Mouse (Mus musculus) midbrain, embryonic 11.5 days (tissue): ENCODE results near the gene Asb4. TPM values are rescaled to one million over a fixed set of nuclear protein-coding genes. Genes with fewer than 3 reads are reported as not detected.
"Not testable (repeated sequence)": the region's sequence is repeated elsewhere in the genome, so short reads cannot be mapped to it uniquely, and the experiment has no call there.

ENCODE experiments used
- ATAC-seq: fragments of 200-750 bp; cut with Nextera tagmentation; 2 replicates; pipeline ENCODE4 v1.8.0; 2017; ENCODE audit warnings: moderate TSS enrichment, moderate library complexity; ENCODE audit not compliant: low FRiP score
- DNase-seq: peaks from one replicate; pipeline ENCODE4 v3.0.0; 2015; ENCODE audit warnings: low spot score; ENCODE audit errors: missing footprints
- H3K27ac ChIP-seq: fragments of 300-500 bp; sonication (generic); 2 replicates; pipeline ENCODE4 v1.5.1; 2014; ENCODE audit warnings: low read depth, low read length
- H3K27me3 ChIP-seq: fragments of 300-500 bp; sonication (generic); 2 replicates; pipeline ENCODE4 v1.6.1; 2014; ENCODE audit warnings: mild to moderate bottlenecking, low read length, moderate library complexity, mixed read lengths; ENCODE audit not compliant: control insufficient read depth, insufficient read depth
- H3K36me3 ChIP-seq: fragments of 300-500 bp; sonication (generic); 2 replicates; pipeline ENCODE4 v1.6.1; 2014; ENCODE audit warnings: mild to moderate bottlenecking, low read length, moderate library complexity, mixed read lengths; ENCODE audit not compliant: control insufficient read depth, insufficient read depth
- H3K4me1 ChIP-seq: fragments of 300-500 bp; sonication (generic); 2 replicates; pipeline ENCODE4 v1.6.1; 2014; ENCODE audit warnings: low read length; ENCODE audit not compliant: control insufficient read depth, insufficient read depth
- H3K4me2 ChIP-seq: fragments of 300-500 bp; sonication (generic); 2 replicates; pipeline ENCODE4 v1.6.1; 2014; ENCODE audit warnings: mild to moderate bottlenecking, moderate library complexity
- H3K4me3 ChIP-seq: fragments of 300-500 bp; sonication (generic); 2 replicates; pipeline ENCODE4 v1.5.1; 2014; ENCODE audit warnings: low read depth, low read length
- H3K9ac ChIP-seq: fragments of 300-500 bp; sonication (generic); 2 replicates; pipeline ENCODE4 v1.6.1; 2014; ENCODE audit warnings: low read length
- H3K9me3 ChIP-seq: fragments of 300-500 bp; sonication (generic); 2 replicates; pipeline ENCODE4 v1.6.1; 2016; ENCODE audit warnings: low read length; ENCODE audit not compliant: control insufficient read depth
- WGBS: fragments of 180-500 bp; shearing (Covaris S2); extraction: QIAGEN DNeasy Blood & Tissue Kit; methylation state at CpG from one replicate; pipeline ENCODE4 v1.1.7; 2014; 5-methylcytosine and 5-hydroxymethylcytosine counted together
- polyA plus RNA-seq: library from polyadenylated mRNA; unstranded; fragments of >200 nt; fragmentation: Nextera tagmentation; extraction: Ambion mirVana; gene quantifications from 2 replicates; pipeline ENCODE4 v1.2.1, GENCODE M21; 2014

Gene Asb4
- polyA plus RNA-seq = 22.8 and 23.6 TPM in 2 replicates

DNA sequence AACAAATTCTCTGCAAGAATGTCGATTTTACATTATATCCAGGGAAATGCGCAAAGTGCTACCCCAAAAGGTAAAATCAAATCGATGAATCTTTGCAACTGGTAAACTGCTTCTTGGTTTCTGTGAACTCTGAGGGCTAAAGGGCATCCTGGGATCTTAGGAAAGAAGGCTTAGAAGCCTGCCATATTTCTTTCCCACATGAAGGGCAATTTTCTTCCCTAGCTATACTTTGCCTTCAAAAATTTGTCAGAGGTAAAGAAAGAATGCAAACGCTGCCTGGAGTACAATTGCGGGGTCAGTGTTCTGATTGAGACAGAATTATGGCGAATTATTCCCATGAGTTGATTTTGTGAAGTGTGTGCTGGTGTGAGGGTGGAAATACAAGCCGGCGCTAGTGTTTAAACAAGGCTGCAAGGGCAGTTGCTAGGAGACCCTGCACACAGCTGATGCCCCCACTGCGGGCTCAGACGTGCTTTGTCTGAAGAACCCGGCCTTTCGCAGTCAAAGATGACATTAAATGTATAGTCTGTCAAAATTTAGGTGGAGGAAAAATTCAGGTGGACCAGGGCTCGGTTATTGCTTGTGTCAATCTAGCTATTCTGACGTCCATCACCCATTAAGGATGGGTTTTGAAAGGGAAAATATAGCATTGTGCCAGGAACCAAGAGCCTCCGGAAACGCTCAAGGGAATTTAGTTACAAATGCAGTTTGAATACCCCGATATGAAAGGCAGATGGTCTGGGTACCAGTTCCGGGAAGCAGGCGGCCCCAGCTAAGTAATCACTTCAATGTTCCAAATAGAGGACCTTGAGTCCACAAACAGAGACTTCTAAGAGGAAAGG lies at the start of gene Asb4:
Gene Asb4 (plus strand): TSS at position 51 of the 842 bp plus-strand sequence.
- Histone ChIP-seq H3K9ac (peak within 1 kb of the TSS; percentile 25), H3K9me3 (no peaks in the 10 kb centered on the region), H3K4me1 (peaks cover 42% of the 10 kb centered on the region), H3K4me2 (peak within 1 kb of the TSS; percentile 44), H3K27me3 (no peaks in the 10 kb centered on the region), H3K27ac (peak within 1 kb of the TSS; percentile 82), H3K4me3 (peak within 1 kb of the TSS; percentile 18), H3K36me3 (no peaks in the 10 kb centered on the region)
- 4% methylated on average over 19 of the region's 19 CpGs for WGBS
- peak; percentile 72 for ATAC-seq
- peak; percentile 96 for DNase-seq

DNA sequence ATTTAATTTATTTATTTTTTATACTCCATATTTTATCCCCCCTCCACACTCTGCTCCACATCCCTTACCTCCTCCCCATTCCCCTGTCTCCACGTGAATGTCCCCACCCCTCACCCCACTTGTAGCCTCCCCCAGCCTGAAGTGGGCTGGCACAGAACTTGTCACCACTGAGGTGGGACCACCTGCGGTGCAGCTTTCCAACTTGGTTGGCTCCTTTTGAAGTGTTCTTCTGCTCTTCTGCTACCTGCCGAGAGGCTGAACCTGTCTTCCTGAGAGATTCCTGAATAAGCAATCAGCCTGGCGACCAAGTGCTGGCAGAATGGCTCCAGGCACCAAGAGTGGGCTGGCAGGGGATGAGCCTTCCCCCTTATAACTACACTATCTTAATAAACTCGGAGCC lies 49.2 kb upstream of the Asb4 start:
- H3K27ac ChIP-seq = no peak overlapping the region
- 58% methylated on average over 5 of the region's 5 CpGs for WGBS
- no peaks in the 10 kb centered on the region for H3K27me3 ChIP-seq
- no peak for DNase-seq
- no peaks in the 10 kb centered on the region for H3K4me1 ChIP-seq
- no peaks in the 10 kb centered on the region for H3K36me3 ChIP-seq
- no peaks in the 10 kb centered on the region for H3K9me3 ChIP-seq
- H3K4me3 ChIP-seq = no peak overlapping the region
- no peak for ATAC-seq
- no peak overlapping the region for H3K4me2 ChIP-seq
- H3K9ac ChIP-seq = no peak overlapping the region

DNA sequence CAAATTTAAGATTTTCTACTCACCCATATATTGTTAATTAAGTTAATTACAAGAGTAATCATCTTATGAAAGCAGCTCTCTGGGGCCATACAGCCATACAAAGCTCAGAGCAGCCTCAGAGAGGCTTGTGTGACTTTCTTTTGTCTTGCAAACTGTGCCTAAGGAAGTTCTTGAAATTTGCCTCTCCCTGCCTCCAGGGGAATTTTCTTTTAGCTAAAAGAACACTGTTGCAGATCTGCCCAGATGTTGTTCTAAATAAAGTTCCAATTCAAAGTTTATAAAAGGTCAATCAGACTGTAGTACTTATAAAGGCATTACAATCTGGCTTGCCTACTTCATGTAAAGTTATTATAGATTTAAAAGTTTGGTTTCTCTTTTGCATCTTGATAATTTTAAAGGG lies 47.2 kb upstream of the Asb4 start:
- not testable (repeated sequence) for ATAC-seq, H3K9ac ChIP-seq, H3K4me3 ChIP-seq, H3K27ac ChIP-seq, H3K4me1 ChIP-seq, H3K9me3 ChIP-seq, H3K36me3 ChIP-seq, H3K4me2 ChIP-seq, H3K27me3 ChIP-seq, DNase-seq

GRCm38 (mm10) chr6:5338781-5339180 lies 44.4 kb upstream of the Asb4 start:
- H3K27me3 ChIP-seq, H3K9ac ChIP-seq, DNase-seq, H3K4me1 ChIP-seq, H3K9me3 ChIP-seq, H3K36me3 ChIP-seq, ATAC-seq, H3K4me3 ChIP-seq, H3K27ac ChIP-seq, H3K4me2 ChIP-seq: not testable (repeated sequence)
- WGBS = 84% methylated on average over 4 of the region's 4 CpGs

GRCm38 (mm10) chr6:5339283-5339682 lies 43.9 kb upstream of the Asb4 start:
- H3K27me3 ChIP-seq, H3K9me3 ChIP-seq, ATAC-seq, H3K9ac ChIP-seq, H3K4me1 ChIP-seq, H3K27ac ChIP-seq, H3K36me3 ChIP-seq, DNase-seq, H3K4me2 ChIP-seq, H3K4me3 ChIP-seq: not testable (repeated sequence)
- WGBS = 100% methylated on average over 1 of the region's 1 CpGs

DNA sequence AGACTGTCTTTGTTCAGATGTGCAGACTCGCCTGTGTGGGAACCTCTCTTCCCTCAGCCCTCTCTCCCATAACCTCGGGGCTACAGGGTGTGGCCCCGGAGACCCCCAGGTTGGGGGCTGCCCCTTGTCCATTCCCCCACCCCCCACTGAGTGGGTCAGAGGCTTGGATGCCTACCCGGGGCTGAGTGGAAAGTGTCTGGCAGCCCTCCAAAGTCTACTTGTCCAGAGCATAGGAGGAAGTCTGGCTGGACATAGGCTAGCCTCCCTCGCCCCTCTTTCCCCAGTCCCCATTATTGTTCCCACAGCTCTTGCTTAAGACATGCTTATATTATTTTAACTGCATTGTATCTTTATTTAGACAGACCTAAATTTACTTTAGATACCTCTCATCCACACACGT lies 38.9 kb upstream of the Asb4 start:
- 82% methylated on average over 6 of the region's 6 CpGs for WGBS
- Histone ChIP-seq H3K4me1 (no peaks in the 10 kb centered on the region), H3K27ac (no peak overlapping the region)

GRCm38 (mm10) chr6:5357873-5358272 lies 25.3 kb upstream of the Asb4 start:
- Histone ChIP-seq H3K4me3 (no peak overlapping the region), H3K36me3 (no peaks in the 10 kb centered on the region), H3K4me1 (no peaks in the 10 kb centered on the region), H3K9ac (no peak overlapping the region), H3K27me3 (no peaks in the 10 kb centered on the region), H3K27ac (no peak overlapping the region), H3K4me2 (no peak overlapping the region), H3K9me3 (no peaks in the 10 kb centered on the region)
- ATAC-seq = no peak
- DNase-seq = no peak

More for the DNA sequence above, 38.9 kb upstream of the Asb4 start:
- H3K27me3 ChIP-seq = no peaks in the 10 kb centered on the region
- no peaks in the 10 kb centered on the region for H3K36me3 ChIP-seq
- ATAC-seq (no peak), DNase-seq (no peak)
- no peak overlapping the region for H3K4me2 ChIP-seq
- H3K9ac ChIP-seq = no peak overlapping the region
- no peak overlapping the region for H3K4me3 ChIP-seq
- no peaks in the 10 kb centered on the region for H3K9me3 ChIP-seq

- ATAC-seq (no peak), DNase-seq (no peak)
- Histone ChIP-seq H3K27ac (no peak overlapping the region), H3K9me3 (no peaks in the 10 kb centered on the region), H3K9ac (no peak overlapping the region), H3K4me1 (no peaks in the 10 kb centered on the region), H3K27me3 (no peaks in the 10 kb centered on the region), H3K4me2 (no peak overlapping the region), H3K4me3 (no peak overlapping the region), H3K36me3 (no peaks in the 10 kb centered on the region)
- WGBS = 96% methylated on average over 5 of the region's 5 CpGs
These were observed 22.8 kb upstream of the Asb4 start for GRCm38 (mm10) chr6:5360402-5360801.

DNA sequence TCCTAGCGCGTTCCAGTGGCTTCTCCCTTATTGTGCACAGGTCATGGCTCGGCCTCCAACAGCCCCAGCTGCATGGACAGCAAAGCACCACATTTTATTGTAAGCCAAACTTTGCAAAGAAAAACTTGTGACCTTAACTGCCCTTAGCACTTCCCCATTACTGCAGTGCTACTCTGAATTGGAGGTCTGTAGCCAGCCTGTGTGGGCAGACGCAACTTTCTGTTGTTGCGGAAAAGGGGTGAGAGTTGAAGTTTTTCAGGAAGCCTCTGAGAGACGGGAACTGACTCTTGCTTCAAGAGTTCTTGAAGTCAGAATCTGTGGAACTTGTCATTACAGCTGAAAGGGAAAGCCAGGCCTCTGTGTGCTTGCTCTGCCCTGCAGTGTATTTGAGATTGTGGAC lies 21.2 kb upstream of the Asb4 start:
- no peak overlapping the region for H3K9ac ChIP-seq
- H3K4me1 ChIP-seq = no peaks in the 10 kb centered on the region
- ATAC-seq (no peak), DNase-seq (no peak)
- no peak overlapping the region for H3K4me2 ChIP-seq
- H3K27ac ChIP-seq = no peak overlapping the region
- WGBS = 76% methylated on average over 6 of the region's 6 CpGs
- no peak overlapping the region for H3K4me3 ChIP-seq
- no peaks in the 10 kb centered on the region for H3K27me3 ChIP-seq
- no peaks in the 10 kb centered on the region for H3K9me3 ChIP-seq
- no peaks in the 10 kb centered on the region for H3K36me3 ChIP-seq
